Mouse (Mus musculus) limb, embryonic 10.5 days (tissue): ENCODE data around the gene Ell. TPM values are rescaled to one million over a fixed set of nuclear protein-coding genes. Genes with fewer than 3 reads are reported as not detected.

Experiments used
- polyA plus RNA-seq: library from polyadenylated mRNA; unstranded; fragments of >200 nt; fragmentation: Nextera tagmentation; extraction: Ambion mirVana; gene quantifications from 2 replicates; pipeline ENCODE4 v1.2.1, GENCODE M21; 2016

The Ell gene
- polyA plus RNA-seq, 1 experiment from 2014 or later, result 26.1 TPM

Other genes starting within 250 kb of the Ell start
- gene Ddx49, start 237.0 kb upstream of the Ell start, polyA plus RNA-seq, result 58.9 and 59.4 TPM in 2 replicates
- 293 and 321 TPM in 2 replicates for gene Cope, start 236.9 kb upstream of the Ell start, polyA plus RNA-seq
- 3.2 and 4.6 TPM in 2 replicates for gene Cers1, start 223.7 kb upstream of the Ell start, polyA plus RNA-seq
- 7.9 and 13.8 TPM in 2 replicates for gene Gdf1, start 209.6 kb upstream of the Ell start, polyA plus RNA-seq
- gene Upf1, start 186.2 kb upstream of the Ell start, polyA plus RNA-seq, result 25.6 and 26.7 TPM in 2 replicates
- 0.08 and 0.35 TPM in 2 replicates for gene Comp, start 165.9 kb upstream of the Ell start, polyA plus RNA-seq
- gene Crtc1, start 99.9 kb upstream of the Ell start, polyA plus RNA-seq, result 20.1 and 23.2 TPM in 2 replicates
- gene Klhl26, start 62.5 kb upstream of the Ell start, polyA plus RNA-seq, result 24.1 and 29.0 TPM in 2 replicates
- gene Tmem59l, start 52.1 kb upstream of the Ell start, polyA plus RNA-seq, result 22.4 and 23.7 TPM in 2 replicates
- gene Crlf1, start 46.3 kb upstream of the Ell start, polyA plus RNA-seq, result 79.8 and 126 TPM in 2 replicates
- gene Rex1bd, start 32.7 kb upstream of the Ell start, polyA plus RNA-seq, result 126 and 143 TPM in 2 replicates
- gene Uba52, start 28.7 kb upstream of the Ell start, polyA plus RNA-seq, result 877 and 996 TPM in 2 replicates
- 297 and 310 TPM in 2 replicates for gene Fkbp8, start 11.7 kb upstream of the Ell start, polyA plus RNA-seq
- gene Kxd1, start 11.5 kb upstream of the Ell start, polyA plus RNA-seq, result 45.4 and 46.6 TPM in 2 replicates
- 214 and 225 TPM in 2 replicates for gene Isyna1, start 54.9 kb downstream of the Ell start, polyA plus RNA-seq
- gene Ssbp4, start 69.4 kb downstream of the Ell start, polyA plus RNA-seq, result 164 and 182 TPM in 2 replicates
- 0.38 and 0.64 TPM in 2 replicates for gene Lrrc25, start 76.7 kb downstream of the Ell start, polyA plus RNA-seq
- not detected in 2 replicates for gene Gdf15, start 93.0 kb downstream of the Ell start, polyA plus RNA-seq
- 44.7 and 45.0 TPM in 2 replicates for gene Pgpep1, start 120.9 kb downstream of the Ell start, polyA plus RNA-seq
- 405 and 438 TPM in 2 replicates for gene Lsm4, start 133.8 kb downstream of the Ell start, polyA plus RNA-seq
- 69.0 and 80.6 TPM in 2 replicates for gene Jund, start 159.5 kb downstream of the Ell start, polyA plus RNA-seq
- not detected in 2 replicates for gene Iqcn, start 164.0 kb downstream of the Ell start, polyA plus RNA-seq
- gene Gm3336, start 179.1 kb downstream of the Ell start, polyA plus RNA-seq, result not detected in 2 replicates
- 0.10 and 0.25 TPM in 2 replicates for gene Pde4c, start 184.3 kb downstream of the Ell start, polyA plus RNA-seq
- gene Rab3a, start 215.2 kb downstream of the Ell start, polyA plus RNA-seq, result 7.1 and 10.8 TPM in 2 replicates
- 25.2 and 29.9 TPM in 2 replicates for gene Mpv17l2, start 221.5 kb downstream of the Ell start, polyA plus RNA-seq
- gene Pik3r2, start 237.3 kb downstream of the Ell start, polyA plus RNA-seq, result 92.7 and 100 TPM in 2 replicates